Mouse (Mus musculus) liver, embryonic 16.5 days (tissue): Measurements from ENCODE around the gene Coq10a. TPM values are rescaled to one million over a fixed set of nuclear protein-coding genes. Genes with fewer than 3 reads are reported as not detected.
A peak's percentile ranks its signal among the peaks of the same experiment; 100 is the strongest.

ENCODE experiments used
- ATAC-seq: fragments of 200-750 bp; cut with Nextera tagmentation; 2 replicates; pipeline ENCODE4 v1.8.0; 2017; ENCODE audit warnings: low read depth, mild to moderate bottlenecking, moderate number of reproducible peaks, moderate library complexity
- H3K27ac ChIP-seq: fragments of 300-500 bp; sonication (generic); 2 replicates; pipeline ENCODE4 v1.5.1; 2014; ENCODE audit warnings: mild to moderate bottlenecking, low read length
- H3K27me3 ChIP-seq: fragments of 300-500 bp; sonication (generic); 2 replicates; pipeline ENCODE4 v1.6.1; 2014; ENCODE audit warnings: low read depth, low read length, mixed read lengths; ENCODE audit not compliant: control insufficient read depth, insufficient read depth
- H3K36me3 ChIP-seq: fragments of 300-500 bp; sonication (generic); 2 replicates; pipeline ENCODE4 v1.6.1; 2014; ENCODE audit warnings: mild to moderate bottlenecking; ENCODE audit not compliant: control insufficient read depth, insufficient read depth
- H3K4me1 ChIP-seq: fragments of 300-500 bp; sonication (generic); 2 replicates; pipeline ENCODE4 v1.6.1; 2014; ENCODE audit warnings: low read depth, low read length, mixed read lengths; ENCODE audit not compliant: control insufficient read depth
- H3K4me2 ChIP-seq: fragments of 300-500 bp; sonication (generic); 2 replicates; pipeline ENCODE4 v1.6.1; 2014; ENCODE audit warnings: low read depth, low read length, mixed read lengths
- H3K4me3 ChIP-seq: fragments of 300-500 bp; sonication (generic); 2 replicates; pipeline ENCODE4 v1.5.1; 2014; ENCODE audit warnings: low read depth, mild to moderate bottlenecking, low read length
- H3K9ac ChIP-seq: fragments of 300-500 bp; sonication (generic); 2 replicates; pipeline ENCODE4 v1.6.1; 2014; ENCODE audit warnings: low read depth, low read length
- H3K9me3 ChIP-seq: fragments of 300-500 bp; sonication (generic); replicated peaks from 2 replicates; pipeline ENCODE4 v1.6.1; 2016; ENCODE audit warnings: low read length; ENCODE audit not compliant: control insufficient read depth
- WGBS: fragments of 180-500 bp; shearing (Covaris S2); extraction: QIAGEN DNeasy Blood & Tissue Kit; methylation state at CpG from one replicate; pipeline ENCODE4 v1.1.7; 2014; ENCODE audit not compliant: insufficient replicate concordance; 5-methylcytosine and 5-hydroxymethylcytosine counted together
- polyA plus RNA-seq: library from polyadenylated mRNA; unstranded; fragments of >200 nt; fragmentation: Nextera tagmentation; extraction: Ambion mirVana; gene quantifications from 2 replicates; pipeline ENCODE4 v1.2.1, GENCODE M21; 2015

The Coq10a gene
- polyA plus RNA-seq, 1 experiment from 2014 or later, result 0.96 TPM

- Histone ChIP-seq H3K4me1 (peaks cover 13% of the 10 kb centered on the region), H3K27ac (no peak overlapping the region), H3K9me3 (no peaks in the 10 kb centered on the region), H3K4me3 (no peak overlapping the region), H3K4me2 (no peak overlapping the region), H3K36me3 (peaks cover 32% of the 10 kb centered on the region), H3K9ac (no peak overlapping the region), H3K27me3 (no peaks in the 10 kb centered on the region)
- ATAC-seq, result no peak
- WGBS, result 68% methylated on average over 6 of the region's 6 CpGs
Observed at GRCm38 (mm10) chr10:128391850-128392249, 23.1 kb upstream of the Coq10a start.

- Histone ChIP-seq H3K4me2 (no peak overlapping the region), H3K27me3 (no peaks in the 10 kb centered on the region), H3K4me3 (no peak overlapping the region), H3K9me3 (no peaks in the 10 kb centered on the region), H3K27ac (no peak overlapping the region), H3K9ac (no peak overlapping the region), H3K4me1 (peaks cover 2% of the 10 kb centered on the region; the same call in 1 of the 2 replicates), H3K36me3 (peaks cover 37% of the 10 kb centered on the region)
- ATAC-seq, result no peak
- 88% methylated on average over 12 of the region's 12 CpGs for WGBS
Observed at GRCm38 (mm10) chr10:128390366-128390765, 21.6 kb upstream of the Coq10a start.

GRCm38 (mm10) chr10:128389570-128389969, 20.8 kb upstream of the Coq10a start:
- H3K4me2 ChIP-seq, result no peak overlapping the region
- 76% methylated on average over 6 of the region's 6 CpGs for WGBS
- peaks cover 37% of the 10 kb centered on the region for H3K36me3 ChIP-seq
- no peaks in the 10 kb centered on the region for H3K9me3 ChIP-seq
- H3K27me3 ChIP-seq, result no peaks in the 10 kb centered on the region
- H3K27ac ChIP-seq, result no peak overlapping the region
- H3K4me1 ChIP-seq, result no peaks in the 10 kb centered on the region
- H3K4me3 ChIP-seq, result no peak overlapping the region
- H3K9ac ChIP-seq, result no peak overlapping the region
- ATAC-seq, result no peak

- Histone ChIP-seq H3K27me3 (no peaks in the 10 kb centered on the region), H3K4me3 (no peak overlapping the region), H3K27ac (no peak overlapping the region), H3K36me3 (peaks cover 39% of the 10 kb centered on the region), H3K4me2 (no peak overlapping the region), H3K9me3 (no peaks in the 10 kb centered on the region), H3K4me1 (no peaks in the 10 kb centered on the region), H3K9ac (no peak overlapping the region)
- ATAC-seq, result no peak
- WGBS, result 86% methylated on average over 14 of the region's 14 CpGs
Observed at GRCm38 (mm10) chr10:128388941-128389340, 20.1 kb upstream of the Coq10a start.

- Histone ChIP-seq H3K4me3 (no peak overlapping the region), H3K27ac (no peak overlapping the region), H3K36me3 (peaks cover 62% of the 10 kb centered on the region), H3K4me1 (no peaks in the 10 kb centered on the region), H3K27me3 (no peaks in the 10 kb centered on the region), H3K4me2 (no peak overlapping the region), H3K9me3 (no peaks in the 10 kb centered on the region), H3K9ac (no peak overlapping the region)
- no peak for ATAC-seq
- 87% methylated on average over 7 of the region's 7 CpGs for WGBS
Observed at GRCm38 (mm10) chr10:128385902-128386301, 17.1 kb upstream of the Coq10a start.

GRCm38 (mm10) chr10:128382482-128382881, 13.7 kb upstream of the Coq10a start:
- peaks cover 37% of the 10 kb centered on the region for H3K36me3 ChIP-seq
- no peaks in the 10 kb centered on the region for H3K27me3 ChIP-seq
- H3K27ac ChIP-seq, result no peak overlapping the region
- WGBS, result 82% methylated on average over 8 of the region's 8 CpGs
- H3K4me2 ChIP-seq, result no peak overlapping the region
- H3K9me3 ChIP-seq, result no peaks in the 10 kb centered on the region
- H3K9ac ChIP-seq, result no peak overlapping the region
- ATAC-seq, result peak; percentile 63
- no peak overlapping the region for H3K4me3 ChIP-seq
- H3K4me1 ChIP-seq, result peaks cover 20% of the 10 kb centered on the region

GRCm38 (mm10) chr10:128380565-128380964, 11.8 kb upstream of the Coq10a start:
- 80% methylated on average over 5 of the region's 5 CpGs for WGBS
- Histone ChIP-seq H3K9ac (no peak overlapping the region), H3K36me3 (peaks cover 26% of the 10 kb centered on the region), H3K4me1 (peaks cover 32% of the 10 kb centered on the region), H3K9me3 (no peaks in the 10 kb centered on the region), H3K27me3 (no peaks in the 10 kb centered on the region), H3K4me3 (no peak overlapping the region), H3K27ac (no peak overlapping the region), H3K4me2 (no peak overlapping the region)
- ATAC-seq, result no peak

GRCm38 (mm10) chr10:128379260-128379659, 10.5 kb upstream of the Coq10a start:
- Histone ChIP-seq H3K4me2 (no peak overlapping the region), H3K27me3 (no peaks in the 10 kb centered on the region), H3K36me3 (peaks cover 26% of the 10 kb centered on the region), H3K27ac (no peak overlapping the region), H3K9ac (no peak overlapping the region), H3K4me3 (no peak overlapping the region), H3K4me1 (peaks cover 32% of the 10 kb centered on the region), H3K9me3 (no peaks in the 10 kb centered on the region)
- WGBS, result 83% methylated on average over 7 of the region's 7 CpGs
- ATAC-seq, result no peak

- peaks cover 32% of the 10 kb centered on the region for H3K4me1 ChIP-seq
- H3K27ac ChIP-seq, result no peak overlapping the region
- peaks cover 19% of the 10 kb centered on the region for H3K36me3 ChIP-seq
- no peak overlapping the region for H3K9ac ChIP-seq
- 76% methylated on average over 3 of the region's 3 CpGs for WGBS
- no peak for ATAC-seq
- no peaks in the 10 kb centered on the region for H3K9me3 ChIP-seq
- no peaks in the 10 kb centered on the region for H3K27me3 ChIP-seq
- no peak overlapping the region for H3K4me2 ChIP-seq
- no peak overlapping the region for H3K4me3 ChIP-seq
Observed at GRCm38 (mm10) chr10:128378462-128378861, 9.7 kb upstream of the Coq10a start.
